Mouse (Mus musculus) neural tube, embryonic 14.5 days (tissue): ENCODE measurements around the gene Creb1. TPM values are rescaled to one million over a fixed set of nuclear protein-coding genes. Genes with fewer than 3 reads are reported as not detected.
"Not testable (repeated sequence)": the region's sequence is repeated elsewhere in the genome, so short reads cannot be mapped to it uniquely, and the experiment has no call there.

ENCODE experiments used
- ATAC-seq: fragments of 200-750 bp; cut with Nextera tagmentation; 2 replicates; pipeline ENCODE4 v1.8.0; 2017; ENCODE audit warnings: low read depth, mild to moderate bottlenecking, moderate TSS enrichment, moderate library complexity
- H3K27ac ChIP-seq: fragments of 300-500 bp; sonication (generic); 2 replicates; pipeline ENCODE4 v1.5.1; 2014; ENCODE audit warnings: low read depth, mild to moderate bottlenecking, control low read depth, low read length, moderate library complexity, mixed read lengths
- H3K27me3 ChIP-seq: fragments of 300-500 bp; sonication (generic); 2 replicates; pipeline ENCODE4 v1.6.1; 2014; ENCODE audit warnings: low read length; ENCODE audit not compliant: control insufficient read depth, insufficient read depth
- H3K36me3 ChIP-seq: fragments of 300-500 bp; sonication (generic); 2 replicates; pipeline ENCODE4 v1.6.1; 2014; ENCODE audit warnings: low read length, mixed read lengths; ENCODE audit not compliant: control insufficient read depth, insufficient read depth
- H3K4me1 ChIP-seq: fragments of 300-500 bp; sonication (generic); 2 replicates; pipeline ENCODE4 v1.6.1; 2014; ENCODE audit warnings: low read length; ENCODE audit not compliant: control insufficient read depth, insufficient read depth
- H3K4me2 ChIP-seq: fragments of 300-500 bp; sonication (generic); 2 replicates; pipeline ENCODE4 v1.6.1; 2014; ENCODE audit warnings: mild to moderate bottlenecking, low read depth, low read length, control low read depth
- H3K4me3 ChIP-seq: fragments of 300-500 bp; sonication (generic); 2 replicates; pipeline ENCODE4 v1.5.1; 2014; ENCODE audit warnings: low read depth, low read length, control low read depth, mixed read lengths
- H3K9ac ChIP-seq: fragments of 300-500 bp; sonication (generic); replicated peaks from 2 replicates; pipeline ENCODE4 v1.6.1; 2014; ENCODE audit warnings: low read depth, mild to moderate bottlenecking, control low read depth, low read length, mixed read lengths
- H3K9me3 ChIP-seq: fragments of 300-500 bp; sonication (generic); 2 replicates; pipeline ENCODE4 v1.6.1; 2016; ENCODE audit warnings: low read length; ENCODE audit not compliant: control insufficient read depth
- WGBS: fragments of 180-500 bp; shearing (Covaris S2); extraction: QIAGEN DNeasy Blood & Tissue Kit; methylation state at CpG from one replicate; pipeline ENCODE4 v1.1.7; 2014; 5-methylcytosine and 5-hydroxymethylcytosine counted together
- polyA plus RNA-seq: library from polyadenylated mRNA; unstranded; fragments of >200 nt; fragmentation: Nextera tagmentation; extraction: Ambion mirVana; gene quantifications from 2 replicates; pipeline ENCODE4 v1.2.1, GENCODE M21; 2014

Gene Creb1
- polyA plus RNA-seq, 1 experiment from 2014 or later, result 50.1 TPM

DNA sequence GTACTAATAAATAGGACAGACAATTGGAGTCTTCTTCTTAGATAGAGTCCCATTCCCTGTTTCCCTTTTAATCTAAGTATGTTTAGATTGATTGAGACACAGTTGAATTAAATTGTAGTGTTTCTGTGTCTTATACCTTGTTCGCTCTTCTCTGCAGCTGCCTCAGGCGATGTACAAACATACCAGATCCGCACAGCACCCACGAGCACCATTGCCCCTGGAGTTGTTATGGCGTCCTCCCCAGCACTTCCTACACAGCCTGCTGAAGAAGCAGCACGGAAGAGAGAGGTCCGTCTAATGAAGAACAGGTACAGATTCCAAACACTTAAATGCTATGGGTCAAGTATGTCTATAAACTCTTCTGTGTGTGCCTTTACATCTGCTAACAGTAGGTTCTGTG is 43.6 kb downstream of the Creb1 start:
- no peak for ATAC-seq
- Histone ChIP-seq H3K4me3 (no peak overlapping the region), H3K27me3 (no peaks in the 10 kb centered on the region), H3K4me1 (no peaks in the 10 kb centered on the region), H3K36me3 (peaks cover 20% of the 10 kb centered on the region), H3K9me3 (no peaks in the 10 kb centered on the region), H3K4me2 (no peak overlapping the region), H3K27ac (no peak overlapping the region), H3K9ac (no peak overlapping the region)
- 86% methylated on average over 7 of the region's 7 CpGs for WGBS

- peaks cover 21% of the 10 kb centered on the region; the same call in 1 of the 2 replicates for H3K36me3 ChIP-seq
- WGBS, result 66% methylated on average over 2 of the region's 2 CpGs
- ATAC-seq, result no peak
Observed at GRCm38 (mm10) chr1:64576732-64577131, 44.3 kb downstream of the Creb1 start.

GRCm38 (mm10) chr1:64577911-64578310 is 45.5 kb downstream of the Creb1 start:
- not testable (repeated sequence) for H3K4me1 ChIP-seq, H3K27ac ChIP-seq, H3K9me3 ChIP-seq, H3K4me2 ChIP-seq, H3K27me3 ChIP-seq, H3K4me3 ChIP-seq, ATAC-seq, H3K9ac ChIP-seq
- H3K36me3 ChIP-seq, result peaks cover 25% of the 10 kb centered on the region; the same call in 1 of the 2 replicates
- WGBS, result 43% methylated on average over 9 of the region's 9 CpGs

More at GRCm38 (mm10) chr1:64576732-64577131, 44.3 kb downstream of the Creb1 start:
- H3K27me3 ChIP-seq, result no peaks in the 10 kb centered on the region
- no peaks in the 10 kb centered on the region for H3K4me1 ChIP-seq
- H3K27ac ChIP-seq, result no peak overlapping the region
- no peaks in the 10 kb centered on the region for H3K9me3 ChIP-seq
- no peak overlapping the region for H3K9ac ChIP-seq
- H3K4me2 ChIP-seq, result no peak overlapping the region
- H3K4me3 ChIP-seq, result no peak overlapping the region

DNA sequence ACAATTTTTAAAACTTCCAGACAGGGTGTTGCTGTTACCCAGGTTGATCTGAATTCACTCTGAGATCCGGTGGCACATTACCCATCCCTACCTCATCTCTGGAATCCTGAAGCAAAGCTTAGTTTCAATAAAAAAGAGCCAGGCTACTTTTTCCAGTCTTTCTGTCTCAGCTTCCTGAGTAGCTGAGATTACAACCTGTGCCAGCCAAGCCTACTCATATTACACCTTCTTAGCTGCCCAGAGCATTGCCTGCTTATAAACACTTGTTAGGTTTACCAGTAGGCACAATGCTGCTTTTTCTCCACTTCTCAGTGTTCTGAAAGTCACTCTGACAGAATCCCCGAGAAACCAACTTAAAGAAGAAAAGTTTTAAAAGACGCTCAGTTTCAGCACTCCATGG is 46.4 kb downstream of the Creb1 start:
- Histone ChIP-seq H3K9ac (no peak overlapping the region), H3K4me3 (no peak overlapping the region), H3K4me2 (no peak overlapping the region), H3K27ac (no peak overlapping the region), H3K27me3 (no peaks in the 10 kb centered on the region), H3K36me3 (peaks cover 25% of the 10 kb centered on the region; the same call in 1 of the 2 replicates), H3K4me1 (no peaks in the 10 kb centered on the region), H3K9me3 (no peaks in the 10 kb centered on the region)
- ATAC-seq, result no peak
- WGBS, result 97% methylated on average over 3 of the region's 3 CpGs

- H3K9me3 ChIP-seq, result no peaks in the 10 kb centered on the region
- H3K4me2 ChIP-seq, result no peak overlapping the region
- no peak for ATAC-seq
- no peaks in the 10 kb centered on the region for H3K27me3 ChIP-seq
- no peak overlapping the region for H3K9ac ChIP-seq
- no peaks in the 10 kb centered on the region for H3K4me1 ChIP-seq
- H3K4me3 ChIP-seq, result no peak overlapping the region
- H3K36me3 ChIP-seq, result no peaks in the 10 kb centered on the region
- no peak overlapping the region for H3K27ac ChIP-seq
- 72% methylated on average over 5 of the region's 5 CpGs for WGBS
Observed at GRCm38 (mm10) chr1:64598926-64599325, 66.5 kb downstream of the Creb1 start.

GRCm38 (mm10) chr1:64600413-64601077 is 68.1 kb downstream of the Creb1 start:
- no peak for ATAC-seq
- H3K9me3 ChIP-seq, result no peaks in the 10 kb centered on the region
- H3K27ac ChIP-seq, result no peak overlapping the region
- no peaks in the 10 kb centered on the region for H3K27me3 ChIP-seq
- 93% methylated on average over 7 of the region's 7 CpGs for WGBS
- H3K4me1 ChIP-seq, result no peaks in the 10 kb centered on the region
- no peaks in the 10 kb centered on the region; the same call in 1 of the 2 replicates for H3K36me3 ChIP-seq
- H3K9ac ChIP-seq, result no peak overlapping the region
- H3K4me3 ChIP-seq, result no peak overlapping the region
- no peak overlapping the region for H3K4me2 ChIP-seq

GRCm38 (mm10) chr1:64601242-64601842 is 68.9 kb downstream of the Creb1 start:
- Histone ChIP-seq H3K36me3 (no peaks in the 10 kb centered on the region; the same call in 1 of the 2 replicates), H3K9me3 (no peaks in the 10 kb centered on the region), H3K9ac (no peak overlapping the region), H3K4me3 (no peak overlapping the region), H3K4me1 (no peaks in the 10 kb centered on the region), H3K27ac (no peak overlapping the region), H3K27me3 (no peaks in the 10 kb centered on the region), H3K4me2 (no peak overlapping the region)
- 94% methylated on average over 6 of the region's 6 CpGs for WGBS
- ATAC-seq, result no peak

- no peak for ATAC-seq
Observed at GRCm38 (mm10) chr1:64603381-64603780, 70.9 kb downstream of the Creb1 start.

DNA sequence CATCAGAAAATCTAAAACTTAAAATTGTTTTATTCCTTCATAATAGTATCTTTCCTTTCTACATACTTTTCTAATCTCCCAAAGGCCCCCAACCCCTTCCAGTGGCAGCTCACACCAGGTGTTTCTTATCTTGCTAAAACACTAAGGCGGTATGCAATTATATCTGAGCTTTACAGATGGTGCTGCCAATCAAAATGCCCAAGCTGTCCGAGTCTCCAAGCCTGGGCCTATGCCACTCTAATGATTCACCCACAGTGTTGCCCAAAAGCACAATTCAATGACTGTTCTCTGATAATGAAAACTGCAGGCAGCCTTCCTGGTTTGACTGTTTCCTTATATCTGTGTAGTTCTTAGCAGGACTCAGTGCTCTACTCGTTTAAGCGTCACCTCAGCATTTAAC is 76.7 kb downstream of the Creb1 start:
- WGBS, result 92% methylated on average over 4 of the region's 4 CpGs
- Histone ChIP-seq H3K4me2 (no peak overlapping the region), H3K27me3 (no peaks in the 10 kb centered on the region), H3K9me3 (no peaks in the 10 kb centered on the region), H3K4me3 (no peak overlapping the region), H3K4me1 (no peaks in the 10 kb centered on the region), H3K27ac (no peak overlapping the region), H3K9ac (no peak overlapping the region), H3K36me3 (peaks cover 10% of the 10 kb centered on the region)
- no peak for ATAC-seq

More at GRCm38 (mm10) chr1:64603381-64603780, 70.9 kb downstream of the Creb1 start:
- H3K4me2 ChIP-seq, result no peak overlapping the region
- no peaks in the 10 kb centered on the region for H3K27me3 ChIP-seq
- WGBS, result 95% methylated on average over 5 of the region's 5 CpGs
- no peak overlapping the region for H3K27ac ChIP-seq
- no peak overlapping the region for H3K4me3 ChIP-seq
- no peaks in the 10 kb centered on the region for H3K4me1 ChIP-seq
- no peaks in the 10 kb centered on the region for H3K9me3 ChIP-seq
- no peak overlapping the region for H3K9ac ChIP-seq
- H3K36me3 ChIP-seq, result peaks cover 6% of the 10 kb centered on the region
